Mouse (Mus musculus) small intestine, adult 2 months (tissue): ENCODE data around the gene Sirt4.

Source experiments
- CTCF ChIP-seq: fragments of 200-500 bp; IDR thresholded peaks from 2 replicates; pipeline ENCODE4 v1.5.1; 2012; ENCODE audit warnings: low read depth, mild to moderate bottlenecking, control low read depth, inconsistent platforms, low read length, moderate library complexity, mixed read lengths; ENCODE audit not compliant: insufficient replicate concordance, insufficient read length; ENCODE audit errors: extremely low read depth
- POLR2A ChIP-seq: fragments of 200-500 bp; IDR thresholded peaks from 2 replicates; pipeline ENCODE4 v1.6.1; 2012; ENCODE audit warnings: low read depth, mild to moderate bottlenecking, control low read depth, inconsistent platforms, low read length, moderate library complexity

DNA sequence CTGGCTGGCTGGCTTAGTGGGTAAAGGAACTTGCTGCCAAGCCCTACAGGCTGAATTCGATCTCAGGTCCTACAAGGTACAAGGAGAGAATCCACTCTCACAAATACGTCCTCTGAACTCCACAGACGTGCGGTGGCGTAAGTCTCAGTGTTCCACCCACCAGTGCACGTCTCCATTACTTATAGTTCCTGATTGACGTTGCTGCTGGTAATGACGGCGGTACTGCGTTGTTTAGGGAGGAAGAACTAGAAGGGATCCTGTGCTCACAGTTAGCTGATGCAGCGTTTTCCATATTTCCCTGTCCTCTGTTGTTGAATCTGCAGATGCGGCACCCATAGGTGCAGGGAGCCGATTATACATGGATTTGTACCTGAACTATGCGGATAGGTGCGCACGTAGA lies 29.2 kb upstream of the Sirt4 start:
- TF ChIP-seq CTCF (no peak), POLR2A (no peak)
